Mouse (Mus musculus) Patski (cell line): ENCODE data around the gene H2afv. TPM values are rescaled to one million over a fixed set of nuclear protein-coding genes. Genes with fewer than 3 reads are reported as not detected.

ENCODE experiments used
- ATAC-seq: fragments of 100-300 bp; one replicate; pipeline ENCODE4 v1.8.0; 2021
- CTCF ChIA-PET: fragments of 350-600 bp; sonication (Branson Sonifier 250); formaldehyde crosslinking; loops from one replicate; lab custom pipeline; 2022; ENCODE audit warnings: inconsistent platforms; lab: Charles Lee
- POLR2A ChIA-PET: fragments of 350-600 bp; sonication (Branson Sonifier 250); formaldehyde crosslinking; loops from one replicate; lab custom pipeline; 2022; ENCODE audit warnings: antibody characterized with exemption, inconsistent platforms; lab: Charles Lee
- DNase-seq: peaks from one replicate; pipeline ENCODE4 v3.0.0-alpha.2; 2011; ENCODE audit warnings: low read depth, low spot score
- H3K27me3 ChIP-seq: fragments of 371-371 bp; one replicate; pipeline ENCODE4 v1.5.1; 2021
- CTCF ChIP-seq: fragments of 100-300 bp; IDR thresholded peaks from one replicate; pipeline ENCODE4 v1.5.1; 2021
- in situ Hi-C: fragments of 300-500 bp; cut with MboI; formaldehyde crosslinking; loops from 3 replicates; pipeline ENCODE4 v1.11.1; 2018; ENCODE audit warnings: low pct_unique_long_range_greater_than_20kb, mixed read lengths
- polyA plus RNA-seq: library from polyadenylated mRNA; unstranded; gene quantifications from one replicate; pipeline ENCODE4 v1.2.3, GENCODE M21; 2021

The H2afv gene
- polyA plus RNA-seq, 1 experiment from 2014 or later, result 147 TPM

DNA sequence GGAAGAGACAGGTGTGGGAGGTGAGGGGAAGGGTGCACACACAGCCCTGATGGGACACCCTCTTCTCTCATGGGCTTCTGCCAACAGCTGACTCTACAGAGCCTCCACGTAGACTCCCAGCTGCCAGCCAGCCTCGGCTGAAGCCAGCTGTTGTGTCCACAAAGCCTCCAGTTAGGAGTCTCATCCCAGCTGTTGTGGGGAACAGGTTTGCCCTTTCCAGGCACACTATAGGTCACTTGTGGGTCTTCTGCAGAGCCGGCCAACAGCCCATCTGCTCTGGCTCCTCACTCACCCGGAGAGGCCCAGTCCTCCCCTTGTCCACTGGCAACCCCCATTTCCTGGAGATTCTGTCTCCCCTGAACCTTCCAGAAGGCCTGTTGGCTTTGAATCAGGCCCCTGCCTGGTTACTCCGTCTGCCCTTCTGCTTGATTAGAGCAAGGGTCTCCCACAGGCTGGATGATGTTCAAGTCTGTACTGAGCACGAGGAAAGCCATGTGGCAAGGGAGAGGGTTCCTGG, 37.5 kb upstream of the H2afv start:
- ATAC-seq (no peak), DNase-seq (no peak)
- in situ Hi-C loops, result no loop called here
- H3K27me3 ChIP-seq, result no peaks in the 10 kb centered on the region
- ChIA-PET CTCF (interaction anchor here (1.4 to 1.8 kb wide), 2 partner anchors 8 to 17 kb away, joined by 5 to 6 read pairs; no protein-coding TSS in a partner anchor), POLR2A (interaction anchor here (0.6 to 1.6 kb wide), 3 partner anchors 10 to 94 kb away, joined by 3 to 5 read pairs (median 3); no protein-coding TSS in a partner anchor)
- no peak for TF ChIP-seq CTCF

DNA sequence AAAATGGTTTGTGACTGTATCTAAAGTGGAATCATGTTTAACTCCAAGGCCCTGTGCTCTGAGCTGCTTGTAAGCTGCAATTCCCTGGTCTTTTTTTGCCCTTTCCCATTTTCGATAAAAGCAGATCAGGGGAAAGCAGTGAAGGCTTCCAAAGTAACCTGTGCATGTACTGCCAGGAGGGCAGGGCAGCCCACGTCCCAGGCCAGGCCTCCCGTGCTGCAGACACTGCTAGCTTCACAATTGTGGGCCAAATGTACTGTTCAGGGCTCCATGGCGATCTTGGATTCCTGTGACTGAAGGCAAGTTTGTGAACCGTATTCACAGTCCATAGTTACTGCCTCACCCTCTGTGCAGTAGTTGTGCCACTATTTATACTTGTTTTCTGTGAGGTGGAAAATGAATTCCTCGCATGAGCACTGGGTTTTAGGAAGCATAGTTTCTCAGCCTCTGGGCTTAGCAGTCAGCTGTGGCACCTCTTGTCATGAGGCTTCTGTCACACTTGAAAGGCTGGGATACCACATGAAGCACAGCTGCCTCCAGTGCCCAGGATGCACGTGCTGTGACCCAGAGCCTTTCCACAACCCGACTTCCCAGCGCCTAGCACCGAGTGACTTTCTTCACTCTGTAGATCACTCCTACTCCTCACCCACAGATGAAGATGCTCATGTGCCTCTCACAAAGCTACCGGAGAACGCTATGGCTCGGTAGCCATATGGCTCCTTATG, 36.6 kb upstream of the H2afv start:
- no peaks in the 10 kb centered on the region for H3K27me3 ChIP-seq
- ChIA-PET POLR2A (interaction anchor here (0.6 kb wide), 1 partner anchor 95 kb away, joined by 3 read pairs; no protein-coding TSS in a partner anchor), CTCF (interaction anchor here (1.4 to 1.8 kb wide), 3 partner anchors 9 to 47 kb away, joined by 3 to 6 read pairs (median 5); no protein-coding TSS in a partner anchor)
- DNase-seq (no peak), ATAC-seq (peak; percentile 7)
- no peak for TF ChIP-seq CTCF
- in situ Hi-C loops, result no loop called here

GRCm38 (mm10) chr11:6480191-6480590, 35.9 kb upstream of the H2afv start:
- TF ChIP-seq CTCF, result no peak
- DNase-seq, result no peak
- in situ Hi-C loops, result no loop called here
- POLR2A ChIA-PET, result no interaction called here
- ATAC-seq, result no peak
- no peaks in the 10 kb centered on the region for H3K27me3 ChIP-seq
- CTCF ChIA-PET, result interaction anchor here (1.2 to 1.8 kb wide), 5 partner anchors 8 to 68 kb away, joined by 3 to 6 read pairs (median 4); no protein-coding TSS in a partner anchor

- CTCF ChIA-PET, result interaction anchor here (1.2 kb wide), 2 partner anchors 9 to 69 kb away, joined by 3 to 4 read pairs; no protein-coding TSS in a partner anchor
- ATAC-seq (no peak), DNase-seq (no peak)
- H3K27me3 ChIP-seq, result no peaks in the 10 kb centered on the region
- in situ Hi-C loops, result no loop called here
- no peak for TF ChIP-seq CTCF
- POLR2A ChIA-PET, result no interaction called here
These were observed 35.0 kb upstream of the H2afv start for GRCm38 (mm10) chr11:6479231-6479630.

GRCm38 (mm10) chr11:6477350-6477749, 33.1 kb upstream of the H2afv start:
- no peaks in the 10 kb centered on the region for H3K27me3 ChIP-seq
- DNase-seq (no peak), ATAC-seq (no peak)
- TF ChIP-seq CTCF, result no peak
- POLR2A ChIA-PET, result interaction anchor here (0.7 kb wide), 1 partner anchor 93 kb away, joined by 4 read pairs; no protein-coding TSS in a partner anchor
- in situ Hi-C loops, result no loop called here
- CTCF ChIA-PET, result interaction anchor here (0.8 to 1.4 kb wide), 2 partner anchors 11 to 72 kb away, joined by 3 to 7 read pairs; no protein-coding TSS in a partner anchor

- POLR2A ChIA-PET, result interaction anchor here (0.7 kb wide), 1 partner anchor 94 kb away, joined by 4 read pairs; no protein-coding TSS in a partner anchor
- no peaks in the 10 kb centered on the region for H3K27me3 ChIP-seq
- in situ Hi-C loops, result no loop called here
- DNase-seq (no peak), ATAC-seq (no peak)
- no peak for TF ChIP-seq CTCF
- CTCF ChIA-PET, result interaction anchor here (0.8 to 1.4 kb wide), 2 partner anchors 11 to 72 kb away, joined by 3 to 7 read pairs; no protein-coding TSS in a partner anchor
These were observed 32.6 kb upstream of the H2afv start for GRCm38 (mm10) chr11:6476876-6477275.

GRCm38 (mm10) chr11:6475867-6476484, 31.7 kb upstream of the H2afv start, which contains the start of gene Purb:
Purb (minus strand) TSS chr11:6475917.
- peak; percentile 80 for ATAC-seq
- DNase-seq, result no peak
- CTCF ChIA-PET, result interaction anchor here (2.1 to 4.0 kb wide), 2 partner anchors 11 to 40 kb away, joined by 5 to 17 read pairs; no protein-coding TSS in a partner anchor
- POLR2A ChIA-PET, result no interaction called here
- H3K27me3 ChIP-seq, result no peaks in the 10 kb centered on the region
- in situ Hi-C loops, result no loop called here
- no peak for TF ChIP-seq CTCF

DNA sequence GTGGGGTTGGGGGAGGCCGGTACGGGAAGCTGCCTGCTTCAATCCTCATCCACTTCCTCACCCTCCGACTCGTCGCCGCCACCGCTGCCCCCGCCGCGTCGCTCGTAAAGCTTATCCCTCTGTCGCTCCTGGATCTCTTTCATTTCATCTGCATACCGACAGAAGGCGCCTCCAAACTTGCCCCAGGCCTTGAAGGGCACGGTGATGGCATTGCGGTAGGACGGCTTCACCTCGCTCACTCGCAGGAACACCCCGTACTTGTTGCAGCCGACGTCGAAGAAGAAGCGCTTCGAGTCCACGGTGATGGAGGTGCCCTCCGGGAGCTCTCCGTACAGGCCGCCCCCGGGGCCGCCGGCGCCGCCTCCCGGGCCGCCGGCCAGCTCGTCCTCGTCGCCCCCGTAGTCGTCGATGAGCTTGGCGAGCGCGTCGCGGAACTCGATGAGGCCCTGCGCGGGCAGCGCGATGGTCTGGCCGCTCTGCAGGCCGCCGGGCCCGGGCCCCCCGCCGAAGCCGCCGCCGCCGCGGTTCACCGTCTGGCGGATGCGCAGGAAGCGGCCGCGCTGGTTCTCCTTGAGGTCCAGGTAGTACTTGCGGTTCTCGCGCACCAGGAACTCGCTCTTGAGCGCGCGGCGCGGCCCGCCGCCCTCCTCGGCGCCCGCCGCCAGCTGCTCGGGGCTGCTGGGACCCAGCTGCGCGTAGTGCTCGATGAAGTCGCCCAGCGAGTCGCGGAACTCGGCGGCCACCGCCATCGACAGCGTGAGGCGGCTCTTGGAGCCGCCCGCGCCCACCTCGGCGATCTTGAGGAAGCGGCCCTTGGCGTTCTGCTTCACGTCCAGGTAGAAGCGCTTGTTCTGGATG, 30.9 kb upstream of the H2afv start:
- ChIA-PET POLR2A (interaction anchor here (0.7 to 3.7 kb wide), 5 partner anchors 12 to 260 kb away, joined by 3 to 15 read pairs (median 6); no protein-coding TSS in a partner anchor), CTCF (interaction anchor here (1.0 to 4.0 kb wide), 3 partner anchors 10 to 39 kb away, joined by 3 to 17 read pairs (median 5); no protein-coding TSS in a partner anchor)
- no peak for DNase-seq
- no peak for TF ChIP-seq CTCF
- no peaks in the 10 kb centered on the region for H3K27me3 ChIP-seq
- in situ Hi-C loops, result loop anchor here (25.0 kb wide), 1 partner anchor 287 kb away; no protein-coding TSS in a partner anchor
- peak; percentile 24 for ATAC-seq

- ATAC-seq (no peak), DNase-seq (no peak)
- no peaks in the 10 kb centered on the region for H3K27me3 ChIP-seq
- no peak for TF ChIP-seq CTCF
- ChIA-PET POLR2A (interaction anchor here (0.9 to 3.7 kb wide), 4 partner anchors 11 to 31 kb away, joined by 3 to 15 read pairs (median 8); no protein-coding TSS in a partner anchor), CTCF (interaction anchor here (1.0 to 4.0 kb wide), 3 partner anchors 9 to 38 kb away, joined by 3 to 17 read pairs (median 5); no protein-coding TSS in a partner anchor)
- in situ Hi-C loops, result loop anchor here (25.0 kb wide), 1 partner anchor 288 kb away; no protein-coding TSS in a partner anchor
These were observed 30.1 kb upstream of the H2afv start for GRCm38 (mm10) chr11:6474381-6474780.
